Mouse (Mus musculus): ENCODE measurements at regions not wholly inside any gene's neighbourhood (a gene's known extent, or its start where the extent isn't known, plus 50 kb on each side); places are given as distances from the start of the nearest gene placed in this dataset.

- H3K4me1 ChIP-seq (ENCODE audit: control insufficient read depth, insufficient read depth, low read length), result peaks cover 18% of the 10 kb centered on the region
- no peak overlapping the region for H3K9ac ChIP-seq (ENCODE audit: low read length)
- H3K4me3 ChIP-seq (ENCODE audit: low read depth, low read length), result no peak overlapping the region
- ATAC-seq (no peak), DNase-seq (ENCODE audit: low spot score) (peak; percentile 70)
- no peak overlapping the region for H3K27ac ChIP-seq (ENCODE audit: low read depth, low read length)
- no peaks in the 10 kb centered on the region for H3K27me3 ChIP-seq (replicated peaks; ENCODE audit: control insufficient read depth, insufficient read depth, low read length)
- no peaks in the 10 kb centered on the region for H3K36me3 ChIP-seq (ENCODE audit: control insufficient read depth, insufficient read depth, low read length)
- H3K4me2 ChIP-seq (ENCODE audit: low read length), result no peak overlapping the region
- peaks cover 6% of the 10 kb centered on the region; the same call in 1 of the 2 replicates for H3K9me3 ChIP-seq (replicated peaks; ENCODE audit: control insufficient read depth, low read length)
- WGBS, result 41% methylated on average over 4 of the region's 4 CpGs
These were observed 108.8 kb upstream of the Tle3 start for GRCm38 (mm10) chr9:61263335-61263734.

DNA sequence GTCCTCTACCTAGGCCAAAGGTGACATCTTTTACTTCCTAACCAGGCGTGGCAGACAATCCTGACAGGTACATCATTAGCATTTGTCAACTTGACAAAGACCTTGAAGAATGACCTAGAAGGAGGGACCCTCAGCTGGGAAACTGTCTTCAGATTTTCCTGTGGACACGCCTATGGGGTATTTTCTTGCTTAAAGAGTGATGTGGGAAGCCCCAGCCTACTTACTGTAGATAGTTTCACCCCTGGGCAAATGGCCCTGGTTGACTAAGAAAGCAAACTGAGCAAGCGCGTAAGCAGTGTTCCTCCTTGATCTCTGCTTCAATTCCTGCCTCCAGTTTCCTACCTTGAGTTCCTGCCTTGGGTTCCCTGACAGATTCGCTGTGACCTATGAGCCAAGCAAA is 106.7 kb upstream of the Tle3 start:
- Histone ChIP-seq H3K27ac (ENCODE audit: low read depth, low read length) (no peak overlapping the region), H3K36me3 (ENCODE audit: control insufficient read depth, insufficient read depth, low read length) (no peaks in the 10 kb centered on the region), H3K9me3 (replicated peaks; ENCODE audit: control insufficient read depth, low read length) (peaks cover 6% of the 10 kb centered on the region; the same call in 1 of the 2 replicates), H3K27me3 (replicated peaks; ENCODE audit: control insufficient read depth, insufficient read depth, low read length) (no peaks in the 10 kb centered on the region), H3K4me1 (ENCODE audit: control insufficient read depth, insufficient read depth, low read length) (peaks cover 16% of the 10 kb centered on the region), H3K9ac (ENCODE audit: low read length) (no peak overlapping the region), H3K4me2 (ENCODE audit: low read length) (no peak overlapping the region), H3K4me3 (ENCODE audit: low read depth, low read length) (no peak overlapping the region)
- DNase-seq (ENCODE audit: low spot score), result no peak
- no peak for ATAC-seq
- 84% methylated on average over 5 of the region's 5 CpGs for WGBS

DNA sequence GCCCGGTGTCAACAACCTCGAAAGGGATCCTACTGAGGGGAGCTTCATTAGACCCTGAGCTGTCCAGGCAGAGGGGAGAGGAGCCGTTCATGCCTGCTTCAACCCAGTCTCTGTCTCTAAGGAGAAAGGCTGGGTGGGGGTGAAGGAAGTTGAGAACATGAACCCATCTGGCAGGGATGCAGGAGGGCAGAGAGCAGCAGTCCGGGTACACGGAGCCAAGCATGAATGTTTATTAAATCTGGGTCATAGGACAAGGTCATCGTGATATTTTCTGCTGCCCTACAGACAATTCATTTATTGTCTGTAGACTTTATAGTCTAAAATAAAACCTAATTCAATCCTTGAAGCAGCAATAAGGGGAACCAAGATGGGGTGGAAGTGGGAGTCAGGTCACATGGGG is 105.2 kb upstream of the Tle3 start:
- Histone ChIP-seq H3K9ac (ENCODE audit: low read length) (no peak overlapping the region), H3K9me3 (replicated peaks; ENCODE audit: control insufficient read depth, low read length) (peaks cover 6% of the 10 kb centered on the region; the same call in 1 of the 2 replicates), H3K4me1 (ENCODE audit: control insufficient read depth, insufficient read depth, low read length) (peaks cover 7% of the 10 kb centered on the region), H3K27ac (ENCODE audit: low read depth, low read length) (no peak overlapping the region), H3K36me3 (ENCODE audit: control insufficient read depth, insufficient read depth, low read length) (no peaks in the 10 kb centered on the region), H3K4me2 (ENCODE audit: low read length) (no peak overlapping the region), H3K4me3 (ENCODE audit: low read depth, low read length) (no peak overlapping the region), H3K27me3 (replicated peaks; ENCODE audit: control insufficient read depth, insufficient read depth, low read length) (no peaks in the 10 kb centered on the region)
- 87% methylated on average over 6 of the region's 6 CpGs for WGBS
- DNase-seq (ENCODE audit: low spot score), result no peak
- ATAC-seq, result no peak

DNA sequence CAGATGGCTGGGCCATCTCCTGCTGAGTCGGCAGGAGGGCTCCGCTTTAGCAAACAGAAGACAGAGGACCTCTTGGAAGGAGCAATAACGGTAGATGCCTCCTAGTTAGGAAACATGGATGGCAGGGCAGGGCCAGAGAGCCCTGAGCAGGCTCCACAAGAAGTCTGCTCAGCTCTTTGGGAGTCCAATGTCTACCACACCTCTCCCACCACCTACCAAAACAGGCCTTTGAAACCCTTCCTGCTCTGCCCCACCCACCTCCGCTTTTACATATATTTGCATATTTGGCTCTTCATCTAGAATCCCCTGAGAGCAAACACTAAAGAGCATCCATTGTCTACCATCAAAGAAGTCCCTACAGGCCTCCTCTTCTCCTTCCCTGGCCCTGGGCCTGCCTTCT is 104.6 kb upstream of the Tle3 start:
- H3K4me1 ChIP-seq (ENCODE audit: control insufficient read depth, insufficient read depth, low read length), result peaks cover 4% of the 10 kb centered on the region; the same call in 1 of the 2 replicates
- no peaks in the 10 kb centered on the region for H3K27me3 ChIP-seq (replicated peaks; ENCODE audit: control insufficient read depth, insufficient read depth, low read length)
- no peak overlapping the region for H3K4me3 ChIP-seq (ENCODE audit: low read depth, low read length)
- ATAC-seq, result no peak
- H3K36me3 ChIP-seq (ENCODE audit: control insufficient read depth, insufficient read depth, low read length), result no peaks in the 10 kb centered on the region
- 60% methylated on average over 4 of the region's 4 CpGs for WGBS
- peaks cover 6% of the 10 kb centered on the region; the same call in 1 of the 2 replicates for H3K9me3 ChIP-seq (replicated peaks; ENCODE audit: control insufficient read depth, low read length)
- H3K4me2 ChIP-seq (ENCODE audit: low read length), result no peak overlapping the region
- DNase-seq (ENCODE audit: low spot score), result no peak
- no peak overlapping the region for H3K27ac ChIP-seq (ENCODE audit: low read depth, low read length)
- no peak overlapping the region for H3K9ac ChIP-seq (ENCODE audit: low read length)

DNA sequence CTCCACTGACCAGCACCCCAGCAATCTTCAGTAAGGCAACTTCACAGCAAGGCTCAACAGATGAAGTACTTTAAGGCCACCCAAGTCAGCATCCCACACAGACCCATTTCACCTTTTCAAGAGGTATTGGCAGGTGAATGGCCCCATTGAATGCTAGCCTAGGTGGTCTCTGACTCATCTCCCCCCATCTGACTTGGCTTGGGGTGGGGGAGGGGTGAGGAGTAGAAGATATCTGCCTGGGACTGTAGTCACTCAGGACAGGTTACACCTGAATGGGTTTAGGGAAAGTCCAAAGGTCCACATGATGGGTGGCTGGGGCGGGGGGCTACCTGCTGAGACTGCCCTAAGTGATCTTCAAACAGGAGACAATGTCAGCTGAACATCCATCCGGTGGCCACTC is 104.0 kb upstream of the Tle3 start:
- WGBS, result 85% methylated on average over 2 of the region's 2 CpGs
- peaks cover 4% of the 10 kb centered on the region; the same call in 1 of the 2 replicates for H3K4me1 ChIP-seq (ENCODE audit: control insufficient read depth, insufficient read depth, low read length)
- DNase-seq (ENCODE audit: low spot score) (no peak), ATAC-seq (no peak)
- H3K4me3 ChIP-seq (ENCODE audit: low read depth, low read length), result no peak overlapping the region
- H3K27ac ChIP-seq (ENCODE audit: low read depth, low read length), result no peak overlapping the region
- no peaks in the 10 kb centered on the region for H3K36me3 ChIP-seq (ENCODE audit: control insufficient read depth, insufficient read depth, low read length)
- no peak overlapping the region for H3K4me2 ChIP-seq (ENCODE audit: low read length)
- no peaks in the 10 kb centered on the region for H3K27me3 ChIP-seq (replicated peaks; ENCODE audit: control insufficient read depth, insufficient read depth, low read length)
- H3K9ac ChIP-seq (ENCODE audit: low read length), result no peak overlapping the region
- peaks cover 6% of the 10 kb centered on the region; the same call in 1 of the 2 replicates for H3K9me3 ChIP-seq (replicated peaks; ENCODE audit: control insufficient read depth, low read length)

DNA sequence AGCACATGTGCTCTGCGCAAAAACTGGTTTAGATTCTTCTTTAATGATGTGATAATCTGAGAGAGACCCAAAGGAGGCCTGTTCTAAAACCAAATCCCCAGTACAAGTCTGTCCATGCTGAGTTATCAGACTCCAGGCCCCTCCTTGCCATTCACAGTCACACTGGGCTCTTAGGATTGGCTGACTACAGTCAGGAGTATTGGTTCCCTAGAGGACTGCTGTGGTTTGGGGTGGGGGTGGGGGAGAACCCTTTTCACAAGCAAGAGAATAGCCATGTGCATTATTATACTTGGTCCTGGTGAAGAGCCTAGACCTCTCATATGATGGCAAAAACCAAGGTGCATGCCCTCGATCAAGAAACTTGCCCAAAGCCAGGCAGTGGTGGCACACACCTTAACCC is 103.5 kb upstream of the Tle3 start:
- no peaks in the 10 kb centered on the region for H3K27me3 ChIP-seq (replicated peaks; ENCODE audit: control insufficient read depth, insufficient read depth, low read length)
- H3K4me3 ChIP-seq (ENCODE audit: low read depth, low read length), result no peak overlapping the region
- no peak overlapping the region for H3K27ac ChIP-seq (ENCODE audit: low read depth, low read length)
- H3K4me2 ChIP-seq (ENCODE audit: low read length), result no peak overlapping the region
- no peak for DNase-seq (ENCODE audit: low spot score)
- H3K36me3 ChIP-seq (ENCODE audit: control insufficient read depth, insufficient read depth, low read length), result no peaks in the 10 kb centered on the region
- H3K9ac ChIP-seq (ENCODE audit: low read length), result no peak overlapping the region
- peaks cover 4% of the 10 kb centered on the region; the same call in 1 of the 2 replicates for H3K4me1 ChIP-seq (ENCODE audit: control insufficient read depth, insufficient read depth, low read length)
- peaks cover 6% of the 10 kb centered on the region; the same call in 1 of the 2 replicates for H3K9me3 ChIP-seq (replicated peaks; ENCODE audit: control insufficient read depth, low read length)
- 88% methylated on average over 2 of the region's 2 CpGs for WGBS
- ATAC-seq, result no peak

DNA sequence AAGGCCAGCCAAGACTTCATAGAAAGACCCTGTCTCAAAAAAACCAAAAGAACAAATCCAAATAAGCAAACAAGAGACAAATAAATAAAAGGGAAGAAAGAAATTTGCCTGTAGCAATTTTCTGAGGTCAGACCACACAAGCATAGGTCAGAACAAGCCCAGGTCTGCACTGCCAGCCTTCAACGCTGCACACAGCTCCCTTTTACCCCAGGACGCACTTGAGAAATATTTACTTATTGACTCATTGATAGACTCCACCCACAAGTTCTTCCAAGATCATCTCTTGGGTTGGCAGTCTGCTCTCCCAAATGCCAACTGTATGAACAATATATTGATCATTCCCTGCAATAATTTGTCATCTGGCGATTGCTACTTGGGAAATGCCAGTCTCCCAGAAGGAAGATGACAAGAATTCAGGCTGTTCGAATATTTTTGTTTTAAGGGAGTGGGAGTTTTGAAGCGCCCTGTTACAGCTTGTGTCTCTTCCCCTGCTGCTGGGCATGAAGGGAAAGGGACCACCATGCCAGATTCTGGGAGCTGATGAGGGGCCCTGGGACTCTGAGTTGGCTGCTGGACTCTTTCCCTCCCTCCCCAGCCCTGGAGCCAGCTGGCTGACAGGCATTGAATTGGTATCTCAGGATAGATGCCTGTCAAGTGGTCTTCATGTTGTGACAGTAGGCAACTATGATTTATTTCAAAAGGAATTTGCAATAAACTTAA is 102.9 kb upstream of the Tle3 start:
- Histone ChIP-seq H3K4me2 (ENCODE audit: low read length) (no peak overlapping the region), H3K4me3 (ENCODE audit: low read depth, low read length) (no peak overlapping the region), H3K27ac (ENCODE audit: low read depth, low read length) (no peak overlapping the region), H3K27me3 (replicated peaks; ENCODE audit: control insufficient read depth, insufficient read depth, low read length) (no peaks in the 10 kb centered on the region), H3K4me1 (ENCODE audit: control insufficient read depth, insufficient read depth, low read length) (peaks cover 4% of the 10 kb centered on the region; the same call in 1 of the 2 replicates), H3K9ac (ENCODE audit: low read length) (no peak overlapping the region), H3K36me3 (ENCODE audit: control insufficient read depth, insufficient read depth, low read length) (no peaks in the 10 kb centered on the region), H3K9me3 (replicated peaks; ENCODE audit: control insufficient read depth, low read length) (peaks cover 6% of the 10 kb centered on the region; the same call in 1 of the 2 replicates)
- 81% methylated on average over 5 of the region's 5 CpGs for WGBS
- ATAC-seq (no peak), DNase-seq (ENCODE audit: low spot score) (peak; percentile 37)

DNA sequence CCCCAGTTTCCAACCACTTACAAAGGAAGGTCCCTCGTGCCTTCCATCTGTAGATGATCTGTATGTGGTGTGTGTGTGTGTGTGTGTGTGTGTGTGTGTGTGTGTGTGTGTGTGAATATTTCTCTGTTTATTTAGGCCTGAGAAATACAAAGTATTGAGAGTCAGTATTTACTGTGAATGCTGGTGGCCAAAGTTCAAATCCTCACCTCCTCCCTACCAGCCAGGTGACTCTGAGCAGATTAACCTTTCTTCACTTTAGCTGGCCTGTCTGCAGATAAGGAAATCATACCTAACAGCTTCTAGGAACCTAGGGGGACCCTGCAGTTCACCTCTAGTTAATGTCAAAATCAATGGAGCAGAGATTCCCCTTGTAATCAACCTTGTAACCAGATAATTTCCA is 100.9 kb upstream of the Tle3 start:
- WGBS, result 83% methylated on average over 1 of the region's 1 CpGs
- DNase-seq (ENCODE audit: low spot score), result no peak
- H3K27ac ChIP-seq (ENCODE audit: low read depth, low read length), result no peak overlapping the region
- ATAC-seq, result no peak
- H3K9me3 ChIP-seq (replicated peaks; ENCODE audit: control insufficient read depth, low read length), result no peaks in the 10 kb centered on the region
- H3K27me3 ChIP-seq (replicated peaks; ENCODE audit: control insufficient read depth, insufficient read depth, low read length), result no peaks in the 10 kb centered on the region
- no peak overlapping the region for H3K4me2 ChIP-seq (ENCODE audit: low read length)
- H3K4me3 ChIP-seq (ENCODE audit: low read depth, low read length), result no peak overlapping the region
- peaks cover 4% of the 10 kb centered on the region; the same call in 1 of the 2 replicates for H3K4me1 ChIP-seq (ENCODE audit: control insufficient read depth, insufficient read depth, low read length)
- no peak overlapping the region for H3K9ac ChIP-seq (ENCODE audit: low read length)
- H3K36me3 ChIP-seq (ENCODE audit: control insufficient read depth, insufficient read depth, low read length), result no peaks in the 10 kb centered on the region

DNA sequence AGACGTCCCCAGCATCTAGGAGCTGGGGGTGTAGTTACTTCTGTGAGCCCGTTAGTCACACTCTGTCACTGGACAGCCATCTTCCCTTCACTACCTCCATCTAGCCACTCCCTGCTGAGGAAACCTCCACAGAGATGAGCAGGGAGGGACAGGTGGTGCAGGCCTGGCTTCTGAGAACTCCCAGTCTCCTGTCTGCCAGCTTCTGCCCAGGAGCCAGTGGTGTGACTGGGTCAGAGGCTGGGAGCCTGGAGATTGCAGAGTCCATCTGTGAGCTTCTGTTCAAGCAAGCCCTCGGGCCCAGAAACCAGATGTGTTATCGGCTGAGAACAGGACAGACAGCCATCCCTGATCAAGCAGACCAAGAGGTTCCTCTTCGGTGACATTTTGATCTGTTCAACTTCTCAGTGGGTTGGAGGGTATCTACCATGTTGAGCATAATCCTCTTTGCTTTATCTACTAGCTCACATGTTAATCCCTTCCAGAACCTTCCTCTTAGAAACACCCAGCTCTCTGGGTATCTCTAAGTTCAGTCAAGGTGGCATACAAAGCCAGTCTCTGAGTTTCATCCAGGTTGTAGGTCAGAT is 100.3 kb upstream of the Tle3 start:
- Histone ChIP-seq H3K9me3 (replicated peaks; ENCODE audit: control insufficient read depth, low read length) (no peaks in the 10 kb centered on the region), H3K4me1 (ENCODE audit: control insufficient read depth, insufficient read depth, low read length) (peaks cover 4% of the 10 kb centered on the region; the same call in 1 of the 2 replicates), H3K27me3 (replicated peaks; ENCODE audit: control insufficient read depth, insufficient read depth, low read length) (no peaks in the 10 kb centered on the region), H3K36me3 (ENCODE audit: control insufficient read depth, insufficient read depth, low read length) (no peaks in the 10 kb centered on the region), H3K4me2 (ENCODE audit: low read length) (no peak overlapping the region), H3K4me3 (ENCODE audit: low read depth, low read length) (no peak overlapping the region), H3K9ac (ENCODE audit: low read length) (no peak overlapping the region), H3K27ac (ENCODE audit: low read depth, low read length) (no peak overlapping the region)
- DNase-seq (ENCODE audit: low spot score) (no peak), ATAC-seq (no peak)
- WGBS, result 86% methylated on average over 5 of the region's 5 CpGs
